Mouse (Mus musculus): ENCODE data around the gene Gm14597.
"Not testable (repeated sequence)": the region's sequence is repeated elsewhere in the genome, so short reads cannot be mapped to it uniquely, and the experiment has no call there.

DNA sequence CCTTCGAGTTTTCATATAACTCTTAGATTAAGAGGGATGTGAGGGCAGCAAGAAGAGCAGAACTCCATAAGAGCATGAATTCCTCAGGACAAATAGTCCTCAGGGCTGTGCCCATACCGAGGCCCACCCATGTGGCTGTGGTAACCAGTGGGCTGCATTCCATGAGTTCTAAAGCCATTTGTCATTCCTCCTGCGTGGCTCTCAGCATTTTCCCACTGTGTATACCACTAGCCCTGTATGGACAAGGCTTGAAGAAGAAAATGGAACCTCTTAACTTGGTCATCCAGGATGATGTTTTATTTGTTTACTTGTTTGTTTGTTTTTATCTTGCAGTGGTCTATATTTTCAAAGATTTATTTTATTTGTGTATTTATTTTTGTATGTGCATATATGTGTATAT lies 29.3 kb upstream of the Gm14597 start:
- not testable (repeated sequence) for TF ChIP-seq CTCF (IDR thresholded peaks at IDR 0.05; ENCODE audit: control insufficient read depth, insufficient read depth, low read length); POLR2A (IDR thresholded peaks at IDR 0.05; ENCODE audit: borderline replicate concordance, control insufficient read depth, low read depth, low read length)
